Mouse (Mus musculus) mouse embryonic stem cell (cell line): Measurements from ENCODE around the gene Cdk19.

ENCODE experiments used
- in situ Hi-C, 2 experiments: fragments of 300-500 bp; cut with MboI; formaldehyde crosslinking; loops; 1 replicate in 1 of 2; 3 replicates in 1 of 2; pipeline ENCODE4 v1.14.3; 2019 to 2020; ENCODE audit warnings: low sequenced_read_pairs in 2 of 2, low pct_unique_long_range_greater_than_20kb in 1 of 2, mixed read lengths in 1 of 2; ENCODE audit not compliant: unreplicated experiment in 1 of 2

Gene Cdk19

GRCm38 (mm10) chr10:40347461-40347954 lies 8.1 kb downstream of the Cdk19 start:
- in situ Hi-C loops: no loop called here

DNA sequence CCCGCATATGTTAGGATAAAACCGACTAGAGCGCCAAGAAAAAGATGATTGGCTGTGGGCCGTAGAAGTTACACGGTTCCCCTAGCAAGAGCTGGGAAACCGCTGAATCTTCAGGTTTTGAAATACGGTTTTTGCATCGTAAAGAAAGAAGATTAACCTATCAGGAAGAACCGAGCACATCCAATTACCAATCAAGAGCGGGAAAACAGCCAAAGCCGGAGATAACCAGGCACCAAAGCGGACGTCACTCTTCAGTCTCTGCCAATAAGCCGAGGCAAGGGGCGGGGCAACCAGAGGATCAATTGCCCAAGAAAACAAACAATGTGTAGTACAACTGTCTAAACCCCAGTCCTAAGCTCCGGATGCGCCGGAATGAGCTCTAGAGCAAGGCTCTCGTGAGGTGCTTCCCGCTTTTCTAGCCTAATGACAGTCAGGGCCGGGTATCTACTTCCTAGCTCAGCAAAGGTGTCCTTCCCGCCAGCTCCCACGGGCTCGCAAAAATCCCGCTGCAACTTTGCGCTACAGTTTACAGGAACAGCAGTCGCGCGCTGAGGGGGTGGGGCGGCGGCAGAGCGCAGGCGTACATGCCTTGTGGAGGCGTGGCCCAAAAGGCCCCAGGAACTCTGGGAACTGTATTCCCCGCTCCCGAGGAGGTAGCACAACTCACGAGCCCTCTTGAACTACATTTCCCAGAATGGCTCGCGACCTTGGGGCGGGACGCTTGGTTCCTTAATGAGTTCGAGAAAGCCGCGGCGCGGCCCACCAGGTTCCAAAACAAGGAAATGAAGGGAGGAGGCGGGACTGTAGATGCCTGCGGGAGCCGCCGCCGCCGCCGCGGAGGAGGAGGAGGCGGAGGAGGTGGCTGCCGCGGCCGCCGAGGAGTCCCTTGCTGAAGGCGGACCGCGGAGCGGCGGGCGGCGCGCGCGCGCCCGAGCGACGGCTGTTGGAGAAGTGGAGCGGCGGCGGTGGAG lies 9.5 kb downstream of the Cdk19 start:
- in situ Hi-C loops: no loop called here

- in situ Hi-C loops: no loop called here
Observed at GRCm38 (mm10) chr10:40349631-40350177, 10.3 kb downstream of the Cdk19 start.

DNA sequence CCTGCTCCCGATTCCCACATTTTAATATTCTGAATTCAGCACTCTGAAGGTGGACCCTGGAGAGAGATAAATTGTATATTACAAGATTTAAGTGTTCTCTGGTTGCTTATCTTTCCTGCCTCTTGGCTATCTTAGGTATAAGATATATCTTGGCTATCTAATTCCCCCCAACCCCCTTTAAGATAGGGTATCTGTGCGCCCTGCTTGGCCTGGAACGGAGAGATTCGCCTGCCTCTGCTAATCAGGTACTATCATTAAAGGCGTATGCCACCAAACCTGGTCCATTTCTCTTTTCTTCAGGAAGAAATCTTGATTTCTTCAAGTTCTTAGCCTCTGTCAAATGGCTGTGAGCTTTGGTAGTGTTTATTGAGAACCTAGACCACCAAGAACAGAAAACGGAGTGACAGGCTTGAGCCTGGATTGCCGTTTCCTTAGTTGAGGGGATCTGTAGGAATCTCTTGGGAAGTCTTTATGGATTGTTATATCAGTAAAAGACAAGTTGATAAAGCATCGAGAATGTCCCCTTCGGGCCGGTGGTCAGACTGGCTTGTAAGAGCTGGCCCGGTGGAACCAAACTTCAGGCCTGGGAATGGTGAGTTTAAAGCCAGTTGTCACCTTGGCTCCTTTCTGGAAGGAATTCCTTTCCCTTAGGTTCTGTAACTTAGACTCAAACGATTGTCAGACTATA lies 11.0 kb downstream of the Cdk19 start:
- in situ Hi-C loops: no loop called here

DNA sequence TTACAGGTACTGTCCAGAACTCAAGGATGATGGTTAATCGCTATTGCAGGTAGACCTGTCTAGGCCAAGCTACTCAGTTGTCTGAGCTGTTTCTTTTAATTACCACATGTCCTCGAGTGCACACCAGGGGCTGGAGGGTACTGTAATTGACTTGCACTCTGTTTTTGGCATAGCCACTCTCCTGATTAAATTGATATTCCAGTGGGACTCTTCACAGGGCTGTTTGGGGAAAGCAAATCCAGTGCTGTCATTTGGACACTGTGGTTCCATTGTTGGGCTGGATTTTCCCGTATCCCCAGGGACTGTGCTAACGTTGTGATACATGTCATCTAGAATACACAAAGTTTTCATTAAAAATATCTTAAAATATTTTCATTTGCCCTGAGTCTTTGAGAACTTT lies 11.8 kb downstream of the Cdk19 start:
- in situ Hi-C loops: no loop called here

- in situ Hi-C loops: no loop called here
Observed at GRCm38 (mm10) chr10:40354081-40354480, 14.7 kb downstream of the Cdk19 start.

- in situ Hi-C loops: no loop called here
Observed at GRCm38 (mm10) chr10:40354556-40354955, 15.2 kb downstream of the Cdk19 start.

GRCm38 (mm10) chr10:40358166-40358565 lies 18.8 kb downstream of the Cdk19 start:
- in situ Hi-C loops: no loop called here

GRCm38 (mm10) chr10:40359131-40359530 lies 19.8 kb downstream of the Cdk19 start:
- in situ Hi-C loops: no loop called here

GRCm38 (mm10) chr10:40363004-40363403 lies 23.6 kb downstream of the Cdk19 start:
- in situ Hi-C loops: no loop called here

DNA sequence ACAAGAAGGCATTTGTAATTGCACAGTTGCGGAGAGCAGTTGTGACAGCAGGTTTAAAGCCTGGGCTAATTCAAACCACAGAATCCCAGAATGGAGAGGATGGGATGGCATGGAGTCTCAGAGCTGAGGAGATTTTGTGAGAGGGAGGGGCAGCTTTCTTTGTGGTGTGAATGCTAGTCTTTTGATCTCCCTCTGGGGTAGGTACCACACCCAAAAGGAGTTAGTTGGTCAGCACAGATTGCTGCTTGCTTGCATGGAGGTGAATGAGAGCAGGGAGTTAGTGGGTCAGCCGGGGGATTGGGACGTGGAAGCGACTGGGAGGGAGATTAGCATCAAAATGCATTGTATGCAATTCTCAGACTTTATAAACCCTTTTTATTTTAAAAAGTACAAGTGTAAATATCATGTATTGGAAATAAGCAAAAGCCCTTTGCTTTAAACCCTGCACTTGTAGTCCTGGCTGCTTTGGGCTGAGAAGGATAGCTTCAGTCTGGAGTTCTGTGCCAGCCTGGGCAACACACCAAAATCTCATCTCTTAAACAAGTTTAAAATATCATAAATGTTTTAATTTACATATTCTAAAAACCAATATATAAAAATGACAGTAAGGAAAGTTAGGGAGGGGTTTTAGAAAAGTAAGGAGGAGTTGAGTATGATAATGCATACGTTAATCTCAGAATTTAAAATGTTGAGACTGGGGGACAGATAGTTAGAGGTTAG lies 25.4 kb downstream of the Cdk19 start:
- in situ Hi-C loops: no loop called here

DNA sequence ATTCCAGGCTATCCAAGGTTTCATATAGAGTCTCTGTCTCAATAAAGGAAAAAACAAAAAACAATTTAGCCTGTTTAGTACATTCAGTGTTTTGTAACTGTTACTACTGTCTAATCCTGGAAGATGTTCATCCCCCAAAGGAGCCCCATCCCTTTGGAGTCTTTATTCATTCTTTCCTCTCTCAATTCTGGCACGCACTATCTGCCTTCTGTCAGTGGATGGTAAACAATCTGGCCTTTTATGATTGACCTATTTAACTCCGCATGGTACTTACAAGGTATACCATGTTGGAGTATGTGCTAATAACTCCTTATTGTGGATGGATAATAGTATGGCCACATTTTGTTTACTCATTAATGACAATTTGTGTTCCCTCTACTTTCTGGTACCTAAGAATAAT lies 26.6 kb downstream of the Cdk19 start:
- in situ Hi-C loops: no loop called here

- in situ Hi-C loops: no loop called here
Observed at GRCm38 (mm10) chr10:40368516-40368915, 29.2 kb downstream of the Cdk19 start.

DNA sequence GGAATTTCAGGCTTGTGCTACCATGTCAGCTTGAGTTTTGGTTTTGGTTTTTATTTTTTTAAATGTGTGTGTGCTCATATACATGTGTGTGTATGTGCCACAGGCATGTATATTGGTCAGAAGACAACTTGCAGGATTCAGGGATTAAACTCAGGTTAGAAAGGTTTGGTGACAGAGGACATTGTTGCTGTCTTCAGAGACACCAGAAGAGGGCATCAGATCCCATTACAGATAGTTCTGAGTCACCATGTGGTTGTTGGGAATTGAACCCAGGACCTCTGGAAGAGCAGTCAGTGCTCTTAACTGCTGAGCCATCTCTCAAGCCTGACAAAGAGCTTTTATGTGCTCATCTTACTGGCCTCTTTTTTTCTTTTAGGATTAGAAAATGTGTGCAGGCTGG lies 30.8 kb downstream of the Cdk19 start:
- in situ Hi-C loops: loop anchor here in 1 of 2 experiments (10.0 kb wide), 1 partner anchor 155 kb away; no protein-coding TSS in a partner anchor

GRCm38 (mm10) chr10:40371184-40371913 lies 32.0 kb downstream of the Cdk19 start:
- in situ Hi-C loops: loop anchor here in 1 of 2 experiments (10.0 kb wide), 1 partner anchor 153 kb away; no protein-coding TSS in a partner anchor

DNA sequence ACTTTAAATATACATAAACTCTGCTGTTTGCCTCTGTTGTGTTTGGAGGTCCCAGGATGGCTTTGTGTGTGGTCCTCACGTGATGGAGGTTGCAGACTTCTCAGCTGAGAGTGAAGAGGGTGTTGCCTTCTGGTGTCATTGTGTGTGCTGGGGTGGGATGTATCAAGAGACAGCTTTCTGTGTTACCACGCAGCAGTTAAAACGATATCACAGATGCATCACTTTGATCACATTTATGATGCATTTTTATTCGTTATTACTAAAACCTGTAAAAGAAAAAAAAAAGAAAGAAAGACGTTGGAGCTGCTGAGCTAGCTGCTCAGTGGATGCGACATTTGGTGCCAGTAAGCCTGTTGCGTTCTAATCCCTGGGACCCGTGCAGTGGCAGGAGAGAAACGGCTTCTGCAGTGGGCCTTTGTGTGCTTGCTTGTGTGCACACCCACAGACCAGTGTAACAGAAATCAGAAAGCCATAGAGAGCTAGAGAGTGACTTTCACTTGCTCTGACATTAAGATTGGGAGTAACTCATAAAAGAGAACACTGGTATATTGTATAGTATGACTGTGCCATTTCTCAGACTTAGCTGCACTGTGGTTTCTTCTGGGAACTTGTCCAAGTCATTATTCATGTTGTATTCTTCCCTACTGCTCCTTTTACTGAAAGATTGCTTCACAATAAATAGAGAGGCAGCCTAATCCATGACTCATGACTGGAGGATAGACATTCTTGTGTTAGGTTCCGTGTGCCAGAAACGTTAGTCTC lies 32.7 kb downstream of the Cdk19 start:
- in situ Hi-C loops: loop anchor here in 1 of 2 experiments (10.0 kb wide), 1 partner anchor 153 kb away; no protein-coding TSS in a partner anchor

GRCm38 (mm10) chr10:40373749-40374148 lies 34.4 kb downstream of the Cdk19 start:
- in situ Hi-C loops: loop anchor here in 1 of 2 experiments (10.0 kb wide), 1 partner anchor 151 kb away; no protein-coding TSS in a partner anchor
